Mouse (Mus musculus) heart, adult 8-10 months (tissue): ENCODE measurements around the gene Klra1. TPM values are rescaled to one million over a fixed set of nuclear protein-coding genes. Genes with fewer than 3 reads are reported as not detected.
"Not testable (repeated sequence)": the region's sequence is repeated elsewhere in the genome, so short reads cannot be mapped to it uniquely, and the experiment has no call there.

ENCODE experiments used
- DNase-seq: peaks from one replicate; pipeline ENCODE4 v3.0.0; 2022; ENCODE audit warnings: low spot score
- total RNA-seq, 4 experiments: library from RNA; stranded (reverse); gene quantifications; 2 replicates each; pipeline ENCODE4 v1.2.4; 2022

The Klra1 gene
- not detected for total RNA-seq

- no peak for DNase-seq
These were observed at the start of gene Klra1 for GRCm38 (mm10) chr6:130386750-130387149. Klra1 (minus strand) TSS chr6:130386874.

- no peak for DNase-seq
These were observed 42.8 kb upstream of the Klra1 start for GRCm38 (mm10) chr6:130429511-130429910.

- DNase-seq, result no peak
These were observed 32.5 kb upstream of the Klra1 start for GRCm38 (mm10) chr6:130419158-130419557.

GRCm38 (mm10) chr6:130404882-130405281 is 18.2 kb upstream of the Klra1 start:
- DNase-seq, result no peak

- DNase-seq, result no peak
These were observed 871 bp downstream of the Klra1 start for GRCm38 (mm10) chr6:130385803-130386202.

GRCm38 (mm10) chr6:130382375-130382774 is 4.3 kb downstream of the Klra1 start:
- no peak for DNase-seq

- DNase-seq, result not testable (repeated sequence)
These were observed 41.3 kb downstream of the Klra1 start for GRCm38 (mm10) chr6:130345381-130345780.

GRCm38 (mm10) chr6:130341973-130342372 is 44.7 kb downstream of the Klra1 start:
- DNase-seq, result not testable (repeated sequence)

GRCm38 (mm10) chr6:130337411-130337810 is 49.3 kb downstream of the Klra1 start, which contains the start of gene Klra3:
Klra3 (minus strand) TSS chr6:130337574.
- no peak for DNase-seq

Other genes with a start within 250 kb of the Klra1 start
- 1 to 10 TPM; 2.1 to 3.6 (median 2.7) TPM for gene Klra9, start 193.8 kb downstream of the Klra1 start, total RNA-seq
- gene Klra7, start 153.6 kb downstream of the Klra1 start, total RNA-seq, result not detected
- gene Klra10, start 104.9 kb downstream of the Klra1 start, total RNA-seq, result 1 to 10 TPM in 1 of 4 experiments, under 1 TPM in 3; 0.34 to 1.0 (median 0.89) TPM
- gene Klra3, start 49.3 kb downstream of the Klra1 start, total RNA-seq, result not detected